Mouse (Mus musculus): Measurements from ENCODE around the gene Uxt. TPM values are rescaled to one million over a fixed set of nuclear protein-coding genes. Genes with fewer than 3 reads are reported as not detected.
A peak's percentile ranks its signal among the peaks of the same experiment; 100 is the strongest.

Gene Uxt
- polyA plus RNA-seq, 1 experiment from 2014 or later: 66.4 TPM

- Histone ChIP-seq H3K4me1 (ENCODE audit: control insufficient read depth, insufficient read depth, low read length) (no peaks in the 10 kb centered on the region), H3K9ac (ENCODE audit: low read length) (no peak overlapping the region), H3K27ac (ENCODE audit: low read depth, low read length) (no peak overlapping the region), H3K4me3 (ENCODE audit: low read depth, low read length) (no peak overlapping the region), H3K9me3 (ENCODE audit: control insufficient read depth, low read length) (no peaks in the 10 kb centered on the region), H3K36me3 (ENCODE audit: control insufficient read depth, insufficient read depth, low read length) (no peaks in the 10 kb centered on the region), H3K27me3 (ENCODE audit: control insufficient read depth, insufficient read depth, low read length) (no peaks in the 10 kb centered on the region), H3K4me2 (no peak overlapping the region)
- ATAC-seq (ENCODE audit: low FRiP score): no peak
- WGBS: 78% methylated on average over 1 of the region's 1 CpGs
- no peak for DNase-seq (ENCODE audit: low spot score, missing footprints)
These were observed 38.3 kb downstream of the Uxt start for GRCm38 (mm10) chrX:20923506-20923905.

DNA sequence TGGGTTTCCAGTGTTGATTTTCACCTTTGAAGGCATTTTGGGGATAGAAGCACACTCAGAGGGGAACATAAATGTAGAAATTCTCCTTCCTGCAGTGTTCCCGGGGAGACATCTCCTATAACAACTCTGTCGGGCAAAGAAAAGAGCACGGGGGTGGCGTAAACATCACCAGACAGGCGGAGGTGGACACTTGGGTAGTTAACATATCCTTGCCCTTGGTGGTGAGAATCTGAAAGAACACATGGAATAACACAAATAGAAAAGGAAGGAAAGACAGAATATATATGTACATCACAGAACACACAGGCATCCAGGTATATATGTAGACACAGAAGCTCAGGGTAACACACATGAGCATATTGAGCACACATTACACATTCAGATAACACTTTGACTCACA is 40.5 kb downstream of the Uxt start:
- H3K4me2 ChIP-seq: peak overlapping the region; percentile 57
- 37% methylated on average over 5 of the region's 5 CpGs for WGBS
- H3K9me3 ChIP-seq (ENCODE audit: control insufficient read depth, low read length): no peaks in the 10 kb centered on the region
- H3K36me3 ChIP-seq (ENCODE audit: control insufficient read depth, insufficient read depth, low read length): no peaks in the 10 kb centered on the region
- peak overlapping the region; percentile 20; the same call in 1 of the 2 replicates for H3K9ac ChIP-seq (ENCODE audit: low read length)
- ATAC-seq (ENCODE audit: low FRiP score): no peak; the same call in 1 of the 2 replicates
- DNase-seq (ENCODE audit: low spot score, missing footprints): no peak
- no peak overlapping the region for H3K4me3 ChIP-seq (ENCODE audit: low read depth, low read length)
- H3K27me3 ChIP-seq (ENCODE audit: control insufficient read depth, insufficient read depth, low read length): no peaks in the 10 kb centered on the region
- H3K4me1 ChIP-seq (ENCODE audit: control insufficient read depth, insufficient read depth, low read length): no peaks in the 10 kb centered on the region
- no peak overlapping the region for H3K27ac ChIP-seq (ENCODE audit: low read depth, low read length)

DNA sequence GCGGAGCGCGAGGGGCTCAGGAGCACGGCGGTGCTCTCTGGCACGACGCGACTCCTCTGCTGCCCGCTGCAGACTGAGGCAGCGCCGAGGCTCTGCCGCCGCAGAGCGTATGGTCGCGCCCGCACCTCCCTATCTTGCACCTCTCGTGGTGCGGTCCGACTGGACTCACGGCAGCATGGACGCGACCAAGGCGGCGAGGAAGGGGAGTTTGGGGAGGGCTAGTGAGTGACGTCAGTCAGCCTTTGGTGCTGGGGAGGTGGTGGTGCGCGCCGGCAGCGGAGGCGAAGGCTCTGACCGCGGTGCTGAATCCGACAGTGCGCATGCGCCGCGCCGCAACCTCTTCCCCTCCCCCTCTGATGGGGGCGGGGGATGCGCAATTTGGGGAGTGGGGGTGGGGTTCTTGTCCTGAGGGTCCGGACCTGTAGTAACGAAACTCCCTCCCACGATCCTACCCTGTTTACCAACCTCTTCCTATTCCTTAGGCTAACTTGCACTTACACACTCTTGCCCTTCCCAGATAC is 40.9 kb downstream of the Uxt start, which contains the start of gene Syn1:
Gene Syn1, minus strand, starts transcription at position 161 of the 521 bp plus-strand sequence.
- Histone ChIP-seq H3K4me1 (ENCODE audit: control insufficient read depth, insufficient read depth, low read length) (no peaks in the 10 kb centered on the region), H3K9ac (ENCODE audit: low read length) (peak within 1 kb of the TSS; percentile 34), H3K27me3 (ENCODE audit: control insufficient read depth, insufficient read depth, low read length) (no peaks in the 10 kb centered on the region), H3K4me2 (peak within 1 kb of the TSS; percentile 57), H3K36me3 (ENCODE audit: control insufficient read depth, insufficient read depth, low read length) (no peaks in the 10 kb centered on the region), H3K4me3 (ENCODE audit: low read depth, low read length) (peak within 1 kb of the TSS; percentile 44), H3K9me3 (ENCODE audit: control insufficient read depth, low read length) (no peaks in the 10 kb centered on the region), H3K27ac (ENCODE audit: low read depth, low read length) (no peak within 1 kb of the TSS)
- ATAC-seq (ENCODE audit: low FRiP score): peak; percentile 96
- WGBS: 19% methylated on average over 22 of the region's 44 CpGs
- DNase-seq (ENCODE audit: low spot score, missing footprints): peak; percentile 96

- 17% methylated on average over 17 of the region's 49 CpGs for WGBS
- peak overlapping the region; percentile 57 for H3K4me2 ChIP-seq
- H3K27me3 ChIP-seq (ENCODE audit: control insufficient read depth, insufficient read depth, low read length): no peaks in the 10 kb centered on the region
- H3K4me3 ChIP-seq (ENCODE audit: low read depth, low read length): peak overlapping the region; percentile 44
- H3K4me1 ChIP-seq (ENCODE audit: control insufficient read depth, insufficient read depth, low read length): no peaks in the 10 kb centered on the region
- H3K9me3 ChIP-seq (ENCODE audit: control insufficient read depth, low read length): no peaks in the 10 kb centered on the region
- DNase-seq (ENCODE audit: low spot score, missing footprints) (peak; percentile 85), ATAC-seq (ENCODE audit: low FRiP score) (peak; percentile 71)
- no peak overlapping the region for H3K27ac ChIP-seq (ENCODE audit: low read depth, low read length)
- H3K36me3 ChIP-seq (ENCODE audit: control insufficient read depth, insufficient read depth, low read length): no peaks in the 10 kb centered on the region
- peak overlapping the region; percentile 34; the same call in 1 of the 2 replicates for H3K9ac ChIP-seq (ENCODE audit: low read length)
These were observed 41.5 kb downstream of the Uxt start for GRCm38 (mm10) chrX:20920249-20920843.

DNA sequence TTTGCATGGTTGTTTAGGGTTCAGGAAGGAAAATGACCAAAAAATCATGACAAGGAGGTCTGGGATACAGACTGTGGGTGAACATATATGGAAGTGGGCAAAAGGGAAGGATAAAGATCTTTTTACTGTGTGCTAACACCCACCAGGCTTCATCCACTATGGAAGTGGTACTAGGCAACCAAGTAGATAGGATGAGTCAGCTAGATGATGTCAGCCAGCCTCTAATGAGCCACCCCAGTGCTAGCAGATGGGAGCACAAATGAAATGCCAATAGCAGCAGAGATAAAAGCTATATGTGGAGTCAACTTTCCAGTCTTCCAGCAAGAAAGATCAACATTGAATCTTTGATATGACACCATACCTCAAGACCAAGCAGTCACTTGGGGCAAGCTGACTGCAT is 46.7 kb downstream of the Uxt start:
- no peaks in the 10 kb centered on the region for H3K9me3 ChIP-seq (ENCODE audit: control insufficient read depth, low read length)
- no peak overlapping the region for H3K4me2 ChIP-seq
- DNase-seq (ENCODE audit: low spot score, missing footprints): no peak
- H3K27ac ChIP-seq (ENCODE audit: low read depth, low read length): no peak overlapping the region
- no peak overlapping the region for H3K4me3 ChIP-seq (ENCODE audit: low read depth, low read length)
- H3K9ac ChIP-seq (ENCODE audit: low read length): no peak overlapping the region
- no peaks in the 10 kb centered on the region for H3K4me1 ChIP-seq (ENCODE audit: control insufficient read depth, insufficient read depth, low read length)
- no peaks in the 10 kb centered on the region for H3K27me3 ChIP-seq (ENCODE audit: control insufficient read depth, insufficient read depth, low read length)
- H3K36me3 ChIP-seq (ENCODE audit: control insufficient read depth, insufficient read depth, low read length): no peaks in the 10 kb centered on the region
- ATAC-seq (ENCODE audit: low FRiP score): no peak

GRCm38 (mm10) chrX:20913726-20914125 is 48.1 kb downstream of the Uxt start:
- H3K4me3 ChIP-seq (ENCODE audit: low read depth, low read length): no peak overlapping the region
- no peak overlapping the region for H3K9ac ChIP-seq (ENCODE audit: low read length)
- ATAC-seq (ENCODE audit: low FRiP score) (no peak), DNase-seq (ENCODE audit: low spot score, missing footprints) (no peak)
- no peaks in the 10 kb centered on the region for H3K27me3 ChIP-seq (ENCODE audit: control insufficient read depth, insufficient read depth, low read length)
- no peaks in the 10 kb centered on the region for H3K9me3 ChIP-seq (ENCODE audit: control insufficient read depth, low read length)
- no peak overlapping the region for H3K4me2 ChIP-seq
- no peaks in the 10 kb centered on the region for H3K4me1 ChIP-seq (ENCODE audit: control insufficient read depth, insufficient read depth, low read length)
- no peak overlapping the region for H3K27ac ChIP-seq (ENCODE audit: low read depth, low read length)
- H3K36me3 ChIP-seq (ENCODE audit: control insufficient read depth, insufficient read depth, low read length): no peaks in the 10 kb centered on the region
- 82% methylated on average over 6 of the region's 6 CpGs for WGBS

DNA sequence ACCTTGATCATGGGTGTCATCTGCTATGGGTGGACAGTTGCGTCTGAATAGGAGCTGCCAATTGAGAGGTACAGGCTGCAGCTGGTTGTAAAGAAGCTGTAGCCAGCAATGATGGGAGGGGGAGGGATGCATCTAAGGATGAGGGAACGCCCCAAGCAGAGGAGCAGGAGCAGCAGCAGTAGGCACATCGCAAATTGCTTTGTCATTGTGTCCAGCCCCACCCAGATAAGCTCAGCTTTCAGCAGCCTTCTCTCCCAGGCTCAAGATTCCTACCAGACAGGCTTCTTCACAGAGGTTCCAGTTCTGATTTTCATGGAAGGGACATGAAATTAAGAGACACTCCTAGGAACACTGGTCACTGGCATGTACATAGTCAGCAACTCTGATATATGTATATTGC is 51.7 kb downstream of the Uxt start:
- WGBS: 47% methylated on average over 3 of the region's 3 CpGs
- Histone ChIP-seq H3K4me1 (ENCODE audit: control insufficient read depth, insufficient read depth, low read length) (no peaks in the 10 kb centered on the region), H3K4me2 (no peak overlapping the region), H3K27me3 (ENCODE audit: control insufficient read depth, insufficient read depth, low read length) (no peaks in the 10 kb centered on the region), H3K27ac (ENCODE audit: low read depth, low read length) (no peak overlapping the region), H3K9me3 (ENCODE audit: control insufficient read depth, low read length) (no peaks in the 10 kb centered on the region), H3K9ac (ENCODE audit: low read length) (no peak overlapping the region), H3K4me3 (ENCODE audit: low read depth, low read length) (no peak overlapping the region), H3K36me3 (ENCODE audit: control insufficient read depth, insufficient read depth, low read length) (no peaks in the 10 kb centered on the region)
- no peak for ATAC-seq (ENCODE audit: low FRiP score)
- no peak for DNase-seq (ENCODE audit: low spot score, missing footprints)

Other genes starting within 250 kb of the Uxt start
- gene Araf, start 164.2 kb downstream of the Uxt start, polyA plus RNA-seq (2014; fragmentation: Nextera tagmentation; extraction: Ambion mirVana): 92.9 and 98.3 TPM in 2 replicates
- gene Timp1, start 91.9 kb downstream of the Uxt start, polyA plus RNA-seq (2014; fragmentation: Nextera tagmentation; extraction: Ambion mirVana): 8.1 and 8.4 TPM in 2 replicates
- 11.9 and 14.8 TPM in 2 replicates for gene Syn1, start 41.0 kb downstream of the Uxt start, polyA plus RNA-seq (2014; fragmentation: Nextera tagmentation; extraction: Ambion mirVana)
- 4.2 and 4.6 TPM in 2 replicates for gene Cfp, start 30.5 kb downstream of the Uxt start, polyA plus RNA-seq (2014; fragmentation: Nextera tagmentation; extraction: Ambion mirVana)
- gene Elk1, start 11.4 kb downstream of the Uxt start, polyA plus RNA-seq (2014; fragmentation: Nextera tagmentation; extraction: Ambion mirVana): 4.5 and 6.4 TPM in 2 replicates
- 7.6 and 7.7 TPM in 2 replicates for gene Zfp182, start 100.3 kb upstream of the Uxt start, polyA plus RNA-seq (2014; fragmentation: Nextera tagmentation; extraction: Ambion mirVana)
- gene Spaca5, start 106.4 kb upstream of the Uxt start, polyA plus RNA-seq (2014; fragmentation: Nextera tagmentation; extraction: Ambion mirVana): not detected in 2 replicates
- gene Zfp300, start 127.5 kb upstream of the Uxt start, polyA plus RNA-seq (2014; fragmentation: Nextera tagmentation; extraction: Ambion mirVana): 3.1 and 3.4 TPM in 2 replicates
- gene Ssxa1, start 153.8 kb upstream of the Uxt start, polyA plus RNA-seq (2014; fragmentation: Nextera tagmentation; extraction: Ambion mirVana): not detected in 2 replicates
- not detected in 2 replicates for gene Gm21876, start 213.6 kb upstream of the Uxt start, polyA plus RNA-seq (2014; fragmentation: Nextera tagmentation; extraction: Ambion mirVana)

Data from midbrain, embryonic 11.5 days (tissue).